Mouse (Mus musculus): Measurements from ENCODE around the gene Gm20431. TPM values are rescaled to one million over a fixed set of nuclear protein-coding genes. Genes with fewer than 3 reads are reported as not detected.

Gene Gm20431
- polyA plus RNA-seq (2014; fragmentation: Nextera tagmentation; extraction: Ambion mirVana): 5.6 and 6.1 TPM in 2 replicates

- WGBS: under 1% methylated on average over 89 of the region's 110 CpGs
- Histone ChIP-seq H3K27ac (ENCODE audit: low read depth, low read length) (peak within 1 kb of the TSS; percentile 68), H3K9ac (ENCODE audit: low read depth, low read length) (peak within 1 kb of the TSS; percentile 94), H3K27me3 (ENCODE audit: control insufficient read depth, insufficient read depth, low read length) (no peaks in the 10 kb centered on the region), H3K9me3 (ENCODE audit: control insufficient read depth, low read length) (no peaks in the 10 kb centered on the region), H3K4me3 (ENCODE audit: low read length) (peak within 1 kb of the TSS; percentile 87), H3K4me2 (replicated peaks; ENCODE audit: low read depth, low read length) (peak within 1 kb of the TSS; percentile 79), H3K36me3 (ENCODE audit: control insufficient read depth, insufficient read depth, low read length) (no peaks in the 10 kb centered on the region), H3K4me1 (ENCODE audit: control insufficient read depth, insufficient read depth, low read length) (peaks cover 17% of the 10 kb centered on the region)
- peak; percentile 96 for ATAC-seq (ENCODE audit: low FRiP score, low TSS enrichment)
These were observed at the start of gene Gm20431 for GRCm38 (mm10) chr2:167661270-167662203. TSS of gene Gm20431 (minus strand) at chr2:167661496.

- H3K27ac ChIP-seq (ENCODE audit: low read depth, low read length): no peak overlapping the region
- H3K36me3 ChIP-seq (ENCODE audit: control insufficient read depth, insufficient read depth, low read length): no peaks in the 10 kb centered on the region
- 69% methylated on average over 6 of the region's 6 CpGs for WGBS
- no peak overlapping the region for H3K4me2 ChIP-seq (replicated peaks; ENCODE audit: low read depth, low read length)
- no peaks in the 10 kb centered on the region for H3K9me3 ChIP-seq (ENCODE audit: control insufficient read depth, low read length)
- H3K9ac ChIP-seq (ENCODE audit: low read depth, low read length): no peak overlapping the region
- no peaks in the 10 kb centered on the region for H3K27me3 ChIP-seq (ENCODE audit: control insufficient read depth, insufficient read depth, low read length)
- peaks cover 3% of the 10 kb centered on the region; the same call in 1 of the 2 replicates for H3K4me1 ChIP-seq (ENCODE audit: control insufficient read depth, insufficient read depth, low read length)
- ATAC-seq (ENCODE audit: low FRiP score, low TSS enrichment): no peak
- no peak overlapping the region for H3K4me3 ChIP-seq (ENCODE audit: low read length)
These were observed 49.3 kb upstream of the Gm20431 start for GRCm38 (mm10) chr2:167710574-167710973.

GRCm38 (mm10) chr2:167709969-167710368 lies 48.7 kb upstream of the Gm20431 start:
- no peak overlapping the region for H3K9ac ChIP-seq (ENCODE audit: low read depth, low read length)
- no peak overlapping the region for H3K4me3 ChIP-seq (ENCODE audit: low read length)
- no peaks in the 10 kb centered on the region for H3K36me3 ChIP-seq (ENCODE audit: control insufficient read depth, insufficient read depth, low read length)
- H3K4me1 ChIP-seq (ENCODE audit: control insufficient read depth, insufficient read depth, low read length): peaks cover 3% of the 10 kb centered on the region; the same call in 1 of the 2 replicates
- H3K4me2 ChIP-seq (replicated peaks; ENCODE audit: low read depth, low read length): no peak overlapping the region
- no peaks in the 10 kb centered on the region for H3K9me3 ChIP-seq (ENCODE audit: control insufficient read depth, low read length)
- ATAC-seq (ENCODE audit: low FRiP score, low TSS enrichment): no peak
- 43% methylated on average over 6 of the region's 6 CpGs for whole genome bisulfite sequencing
- H3K27me3 ChIP-seq (ENCODE audit: control insufficient read depth, insufficient read depth, low read length): no peaks in the 10 kb centered on the region
- no peak overlapping the region for H3K27ac ChIP-seq (ENCODE audit: low read depth, low read length)

- no peak overlapping the region for H3K4me3 ChIP-seq (ENCODE audit: low read length)
- peaks cover 3% of the 10 kb centered on the region; the same call in 1 of the 2 replicates for H3K4me1 ChIP-seq (ENCODE audit: control insufficient read depth, insufficient read depth, low read length)
- H3K27ac ChIP-seq (ENCODE audit: low read depth, low read length): no peak overlapping the region
- no peak for ATAC-seq (ENCODE audit: low FRiP score, low TSS enrichment)
- WGBS: 49% methylated on average over 15 of the region's 15 CpGs
- H3K36me3 ChIP-seq (ENCODE audit: control insufficient read depth, insufficient read depth, low read length): no peaks in the 10 kb centered on the region
- no peaks in the 10 kb centered on the region for H3K27me3 ChIP-seq (ENCODE audit: control insufficient read depth, insufficient read depth, low read length)
- H3K9ac ChIP-seq (ENCODE audit: low read depth, low read length): no peak overlapping the region
- H3K9me3 ChIP-seq (ENCODE audit: control insufficient read depth, low read length): no peaks in the 10 kb centered on the region
- no peak overlapping the region for H3K4me2 ChIP-seq (replicated peaks; ENCODE audit: low read depth, low read length)
These were observed 47.1 kb upstream of the Gm20431 start for GRCm38 (mm10) chr2:167708373-167708772.

GRCm38 (mm10) chr2:167706183-167706939 lies 45.1 kb upstream of the Gm20431 start:
- Histone ChIP-seq H3K27me3 (ENCODE audit: control insufficient read depth, insufficient read depth, low read length) (no peaks in the 10 kb centered on the region), H3K4me3 (ENCODE audit: low read length) (no peak overlapping the region), H3K4me1 (ENCODE audit: control insufficient read depth, insufficient read depth, low read length) (peaks cover 3% of the 10 kb centered on the region; the same call in 1 of the 2 replicates), H3K36me3 (ENCODE audit: control insufficient read depth, insufficient read depth, low read length) (no peaks in the 10 kb centered on the region), H3K9ac (ENCODE audit: low read depth, low read length) (0 out of 2 replicates have a peak overlapping the region, but pooled peaks have one; percentile 18), H3K9me3 (ENCODE audit: control insufficient read depth, low read length) (no peaks in the 10 kb centered on the region), H3K27ac (ENCODE audit: low read depth, low read length) (no peak overlapping the region), H3K4me2 (replicated peaks; ENCODE audit: low read depth, low read length) (no peak overlapping the region)
- WGBS: 60% methylated on average over 11 of the region's 11 CpGs
- ATAC-seq (ENCODE audit: low FRiP score, low TSS enrichment): no peak

GRCm38 (mm10) chr2:167704409-167704808 lies 43.1 kb upstream of the Gm20431 start:
- no peak for ATAC-seq (ENCODE audit: low FRiP score, low TSS enrichment)
- H3K9me3 ChIP-seq (ENCODE audit: control insufficient read depth, low read length): no peaks in the 10 kb centered on the region
- no peak overlapping the region for H3K9ac ChIP-seq (ENCODE audit: low read depth, low read length)
- no peaks in the 10 kb centered on the region for H3K27me3 ChIP-seq (ENCODE audit: control insufficient read depth, insufficient read depth, low read length)
- no peak overlapping the region for H3K4me3 ChIP-seq (ENCODE audit: low read length)
- H3K27ac ChIP-seq (ENCODE audit: low read depth, low read length): no peak overlapping the region
- H3K36me3 ChIP-seq (ENCODE audit: control insufficient read depth, insufficient read depth, low read length): no peaks in the 10 kb centered on the region
- WGBS: 94% methylated on average over 4 of the region's 4 CpGs
- no peaks in the 10 kb centered on the region for H3K4me1 ChIP-seq (ENCODE audit: control insufficient read depth, insufficient read depth, low read length)
- no peak overlapping the region for H3K4me2 ChIP-seq (replicated peaks; ENCODE audit: low read depth, low read length)

- H3K27me3 ChIP-seq (ENCODE audit: control insufficient read depth, insufficient read depth, low read length): no peaks in the 10 kb centered on the region
- H3K9ac ChIP-seq (ENCODE audit: low read depth, low read length): no peak overlapping the region
- no peaks in the 10 kb centered on the region for H3K9me3 ChIP-seq (ENCODE audit: control insufficient read depth, low read length)
- no peak overlapping the region for H3K4me2 ChIP-seq (replicated peaks; ENCODE audit: low read depth, low read length)
- no peaks in the 10 kb centered on the region for H3K4me1 ChIP-seq (ENCODE audit: control insufficient read depth, insufficient read depth, low read length)
- WGBS: 70% methylated on average over 6 of the region's 6 CpGs
- H3K4me3 ChIP-seq (ENCODE audit: low read length): no peak overlapping the region
- H3K36me3 ChIP-seq (ENCODE audit: control insufficient read depth, insufficient read depth, low read length): no peaks in the 10 kb centered on the region
- no peak overlapping the region for H3K27ac ChIP-seq (ENCODE audit: low read depth, low read length)
- ATAC-seq (ENCODE audit: low FRiP score, low TSS enrichment): no peak
These were observed 40.8 kb upstream of the Gm20431 start for GRCm38 (mm10) chr2:167702126-167702525.

- Histone ChIP-seq H3K4me2 (replicated peaks; ENCODE audit: low read depth, low read length) (no peak overlapping the region), H3K27ac (ENCODE audit: low read depth, low read length) (no peak overlapping the region), H3K4me3 (ENCODE audit: low read length) (no peak overlapping the region), H3K9ac (ENCODE audit: low read depth, low read length) (no peak overlapping the region), H3K36me3 (ENCODE audit: control insufficient read depth, insufficient read depth, low read length) (no peaks in the 10 kb centered on the region), H3K9me3 (ENCODE audit: control insufficient read depth, low read length) (no peaks in the 10 kb centered on the region), H3K4me1 (ENCODE audit: control insufficient read depth, insufficient read depth, low read length) (0 out of 2 replicates have a peak, but pooled peaks cover 1% of the 10 kb centered on the region), H3K27me3 (ENCODE audit: control insufficient read depth, insufficient read depth, low read length) (no peaks in the 10 kb centered on the region)
- 81% methylated on average over 5 of the region's 5 CpGs for WGBS
- no peak for ATAC-seq (ENCODE audit: low FRiP score, low TSS enrichment)
These were observed 40.2 kb upstream of the Gm20431 start for GRCm38 (mm10) chr2:167701472-167701871.

All from kidney, embryonic 14.5 days (tissue).